Mouse (Mus musculus) gastrocnemius, postnatal 36 days (tissue): ENCODE results near the gene Bcl3. TPM values are rescaled to one million over a fixed set of nuclear protein-coding genes. Genes with fewer than 3 reads are reported as not detected.
"Not testable (repeated sequence)": the region's sequence is repeated elsewhere in the genome, so short reads cannot be mapped to it uniquely, and the experiment has no call there.

ENCODE experiments used
- DNase-seq, 2 experiments: peaks; one replicate each; pipeline ENCODE4 v3.0.0; 2022
- intact Hi-C: fragments of 180-260 bp; cut with DNase I; formaldehyde crosslinking; loops from one replicate; pipeline ENCODE4 v1.15.1; 2025
- total RNA-seq, 2 experiments: library from RNA; stranded (reverse); gene quantifications; 2 replicates each; pipeline ENCODE4 v1.2.3; 2021

Gene Bcl3
- total RNA-seq, 2 experiments from 2014 or later = 1.1 to 1.5 TPM

DNA sequence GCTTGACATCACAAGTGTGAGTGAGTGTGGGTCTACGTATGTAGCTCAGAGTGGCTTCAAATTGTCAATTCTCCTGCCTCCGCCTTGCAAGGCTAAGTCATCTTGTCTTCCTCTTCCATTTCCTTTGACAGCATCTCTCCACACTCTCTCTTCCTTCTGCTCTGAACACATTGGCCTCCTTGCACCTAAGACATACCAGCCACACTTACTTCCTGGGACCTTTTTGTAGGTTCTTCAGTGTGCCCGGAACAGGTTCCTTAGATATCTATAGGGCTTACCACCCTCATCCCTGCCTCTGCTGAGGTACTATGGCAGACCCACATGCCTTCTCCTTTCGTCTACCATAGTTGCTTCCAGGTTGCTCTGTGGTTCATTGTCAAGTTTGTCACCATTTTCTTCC lies 9.4 kb downstream of the Bcl3 start:
- intact Hi-C loops = no loop called here
- no peak for DNase-seq

DNA sequence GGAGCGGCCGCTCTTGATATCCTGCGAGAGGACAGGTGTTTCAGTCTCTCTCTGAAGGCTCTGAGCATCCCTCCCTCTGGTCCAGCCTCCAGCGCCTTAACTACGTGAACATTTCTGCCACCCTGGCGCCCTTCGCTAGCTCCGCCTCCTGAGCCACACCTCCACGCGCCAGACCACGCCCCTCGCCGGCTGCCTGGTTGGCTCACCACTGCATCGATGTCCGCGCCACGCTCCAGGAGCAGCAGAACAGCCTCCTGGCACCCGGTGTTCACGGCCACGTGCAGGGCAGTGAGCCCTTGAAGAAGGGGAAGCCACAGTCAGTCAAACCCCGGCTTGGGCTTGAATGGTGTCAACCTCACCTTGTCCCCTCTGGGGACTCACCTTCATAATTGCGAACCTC lies 11.5 kb downstream of the Bcl3 start:
- DNase-seq = peak in 1 of 2 experiments; percentile 25
- intact Hi-C loops = no loop called here

DNA sequence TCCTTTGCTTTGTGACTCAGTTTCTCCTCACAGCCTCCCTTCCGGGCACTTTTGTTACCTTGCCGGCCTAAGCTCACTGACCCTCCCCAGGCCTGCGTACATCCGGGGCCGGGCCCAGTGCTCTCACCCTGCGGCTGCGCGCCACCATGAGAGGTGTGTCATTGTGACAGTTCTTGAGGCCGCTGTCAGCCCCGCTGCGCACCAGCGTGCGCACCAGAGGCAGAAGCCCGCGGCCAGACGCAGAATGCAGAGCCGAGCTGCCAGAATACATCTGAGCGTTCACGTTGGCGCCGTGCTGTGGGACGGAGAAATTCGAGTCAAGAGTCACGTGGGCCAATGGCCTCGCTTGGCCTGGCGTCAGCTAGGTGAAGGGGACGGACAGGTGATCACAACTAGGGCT lies 13.2 kb downstream of the Bcl3 start:
- intact Hi-C loops = loop anchor here (10.0 kb wide), 1 partner anchor 145 kb away; the partner anchor contains the start of gene Igsf23

DNA sequence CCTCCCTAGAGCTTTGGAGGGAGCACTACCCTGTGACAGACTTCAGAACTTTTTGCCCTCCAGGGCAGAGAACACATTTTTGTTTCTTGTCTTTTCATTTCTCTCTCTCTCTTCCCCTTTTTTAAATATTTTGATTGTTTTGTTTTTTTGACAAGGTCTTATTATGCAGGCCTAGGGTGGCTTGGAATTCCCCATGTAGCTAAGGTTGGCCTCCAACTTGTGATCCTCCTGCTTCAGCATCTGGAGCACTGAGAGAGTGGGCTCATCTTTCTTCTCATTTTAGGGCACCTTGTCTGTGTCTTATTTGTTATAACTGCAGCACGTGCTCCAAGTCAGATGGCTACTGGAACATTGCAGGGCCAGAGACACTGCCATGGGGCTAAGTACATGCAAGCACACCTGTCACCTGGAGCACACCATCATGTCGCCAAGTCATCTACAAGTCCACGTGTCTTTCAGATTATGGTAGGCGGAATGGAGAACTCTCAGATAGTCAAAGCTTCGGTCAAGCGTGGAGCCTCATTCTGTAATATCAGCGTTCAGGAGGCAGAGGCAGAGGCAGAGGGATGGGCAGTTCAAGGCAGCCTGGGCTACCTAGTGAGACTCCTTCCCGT lies 16.1 kb downstream of the Bcl3 start:
- intact Hi-C loops = loop anchor here (10.0 kb wide), 1 partner anchor 148 kb away; the partner anchor contains the start of gene Igsf23
- DNase-seq = no peak

More for the DNA sequence above, 13.2 kb downstream of the Bcl3 start:
- no peak for DNase-seq

DNA sequence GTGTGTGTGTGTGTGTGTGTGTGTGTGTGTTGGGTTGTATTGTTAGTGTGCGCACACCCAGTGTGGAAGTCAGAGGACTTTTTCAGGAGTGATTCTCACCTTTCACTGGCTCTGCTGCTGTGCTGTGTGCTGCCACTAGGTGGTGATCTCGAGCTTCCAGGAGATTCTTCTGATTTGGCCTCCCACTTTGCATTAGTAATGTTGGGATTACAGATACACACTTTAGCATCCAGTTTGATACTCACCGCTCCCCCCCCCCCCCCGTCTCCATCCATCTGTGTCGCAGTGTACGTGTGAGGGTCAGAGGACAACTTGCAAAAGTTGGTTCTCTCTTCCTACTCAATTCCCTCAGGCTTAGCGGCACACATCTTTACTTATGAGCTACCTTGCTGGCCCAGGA lies 19.6 kb downstream of the Bcl3 start:
- DNase-seq = peak; percentile 61 to 75
- intact Hi-C loops = loop anchor here (1.0 to 10.0 kb wide), 2 partner anchors 40 to 152 kb away; partner anchors contain the start of gene Igsf23

DNA sequence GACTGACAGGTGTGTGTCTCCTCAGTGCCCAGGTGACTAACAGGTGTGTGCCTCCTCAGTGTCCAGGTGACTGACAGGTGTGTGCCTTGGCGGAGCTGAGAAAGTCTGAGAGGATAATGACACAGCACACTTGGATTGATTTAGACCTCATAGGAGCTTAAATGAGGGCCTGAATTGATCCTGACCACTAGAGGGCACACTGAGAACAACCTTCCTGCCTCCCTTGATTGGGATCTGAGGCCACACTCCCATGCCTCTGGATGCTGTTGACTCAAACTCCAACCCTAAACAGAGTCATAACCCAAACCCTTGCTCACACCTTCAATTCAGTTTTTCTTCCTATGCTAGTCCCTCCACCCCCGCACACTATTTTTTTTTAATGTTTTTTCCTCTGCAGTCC lies 21.8 kb downstream of the Bcl3 start:
- no peak for DNase-seq

DNA sequence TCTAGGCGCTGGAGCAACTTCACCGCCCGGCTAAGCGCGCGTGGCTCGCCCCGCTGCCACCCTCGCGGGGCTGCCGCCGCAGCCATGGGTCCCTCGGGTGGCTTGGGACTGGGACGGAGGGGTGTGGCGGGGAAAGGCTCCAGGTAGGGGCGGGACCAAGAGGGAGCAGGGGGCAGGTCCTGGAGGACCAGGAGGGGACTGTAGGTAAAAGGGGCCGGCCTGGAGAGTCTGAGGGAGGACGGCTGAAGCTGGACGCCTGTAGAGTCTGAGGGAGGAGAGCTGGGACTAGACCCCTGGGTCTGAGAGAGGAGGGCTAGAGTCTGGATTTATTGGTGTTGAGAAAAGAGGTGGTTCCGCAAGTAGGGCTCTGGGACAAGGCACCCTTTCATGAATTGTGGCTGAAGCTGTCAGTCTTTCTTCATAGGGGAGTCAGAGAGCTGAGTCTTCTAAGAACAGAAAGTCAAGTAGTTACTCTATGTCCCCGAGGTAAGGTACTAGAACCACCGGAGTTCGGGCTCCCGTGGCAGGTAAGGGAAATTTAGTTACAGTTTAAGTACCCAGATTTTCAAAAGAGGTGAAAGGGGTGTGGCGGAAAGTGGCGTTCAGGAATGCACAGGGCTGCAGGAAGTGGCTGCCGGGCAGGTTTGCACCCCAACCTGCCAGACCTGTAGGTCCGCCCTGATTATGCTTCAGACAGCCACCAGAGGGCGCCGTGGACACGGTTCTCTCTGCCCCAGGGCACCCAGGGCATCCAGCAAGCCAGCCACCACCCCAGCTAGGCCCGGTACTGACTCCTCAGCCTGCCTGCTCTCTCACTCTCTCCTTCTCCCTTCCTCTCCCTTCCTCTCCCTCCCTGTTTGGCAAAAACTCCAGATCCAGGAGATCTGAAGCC lies 25.6 kb downstream of the Bcl3 start, which contains the start of gene Cblc:
Gene Cblc, minus strand, starts transcription at position 113 of the 892 bp plus-strand sequence.
- intact Hi-C loops = loop anchor here (10.0 kb wide), 1 partner anchor 122 kb away; the partner anchor contains the start of gene Apoc2
- peak; percentile 60 to 70 for DNase-seq

More for the DNA sequence above, 21.8 kb downstream of the Bcl3 start:
- intact Hi-C loops = loop anchor here (10.0 kb wide), 1 partner anchor 154 kb away; the partner anchor contains the start of gene Igsf23

DNA sequence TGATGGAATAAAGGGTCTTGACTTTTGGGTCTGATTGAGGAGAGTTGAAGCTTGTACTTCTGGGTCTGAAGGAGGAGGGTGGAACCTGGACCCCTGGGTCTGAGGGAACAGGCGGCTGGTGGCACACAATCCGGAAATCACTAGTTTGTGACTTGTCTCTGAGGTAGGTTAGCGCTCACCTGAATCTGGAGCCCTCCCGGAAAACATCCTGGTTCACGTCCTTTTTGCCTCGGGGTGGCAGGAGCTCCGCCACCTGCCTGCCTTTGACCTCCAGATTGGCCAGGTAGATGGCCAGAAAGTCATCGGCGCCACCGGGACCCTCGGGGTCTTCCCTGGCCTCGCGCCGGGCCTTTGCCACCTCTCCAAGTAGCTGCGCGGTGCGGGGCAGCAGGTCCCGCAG lies 26.3 kb downstream of the Bcl3 start:
- DNase-seq = no peak
- intact Hi-C loops = loop anchor here (10.0 kb wide), 1 partner anchor 121 kb away; the partner anchor contains the start of gene Apoc2

DNA sequence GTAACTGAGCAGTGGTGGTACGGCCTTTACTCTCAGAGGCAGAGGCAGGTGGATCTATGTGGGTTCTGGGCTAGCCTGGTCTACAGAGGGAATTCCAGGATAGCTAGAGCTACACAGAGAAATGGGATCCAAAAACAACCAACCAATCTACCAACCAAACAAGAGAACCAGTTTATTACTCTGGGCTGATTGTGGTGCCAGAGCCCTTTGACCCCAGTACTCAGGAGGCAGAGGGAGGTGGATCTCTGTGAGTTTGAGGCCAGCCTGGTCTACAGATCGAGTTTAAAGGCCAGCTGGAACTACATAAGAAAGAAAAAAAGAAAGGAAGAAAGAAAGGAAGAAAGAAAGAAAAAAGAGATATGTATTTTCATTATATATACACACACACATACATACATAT lies 27.3 kb downstream of the Bcl3 start:
- DNase-seq = no peak
- intact Hi-C loops = loop anchor here (10.0 kb wide), 1 partner anchor 120 kb away; the partner anchor contains the start of gene Apoc2

DNA sequence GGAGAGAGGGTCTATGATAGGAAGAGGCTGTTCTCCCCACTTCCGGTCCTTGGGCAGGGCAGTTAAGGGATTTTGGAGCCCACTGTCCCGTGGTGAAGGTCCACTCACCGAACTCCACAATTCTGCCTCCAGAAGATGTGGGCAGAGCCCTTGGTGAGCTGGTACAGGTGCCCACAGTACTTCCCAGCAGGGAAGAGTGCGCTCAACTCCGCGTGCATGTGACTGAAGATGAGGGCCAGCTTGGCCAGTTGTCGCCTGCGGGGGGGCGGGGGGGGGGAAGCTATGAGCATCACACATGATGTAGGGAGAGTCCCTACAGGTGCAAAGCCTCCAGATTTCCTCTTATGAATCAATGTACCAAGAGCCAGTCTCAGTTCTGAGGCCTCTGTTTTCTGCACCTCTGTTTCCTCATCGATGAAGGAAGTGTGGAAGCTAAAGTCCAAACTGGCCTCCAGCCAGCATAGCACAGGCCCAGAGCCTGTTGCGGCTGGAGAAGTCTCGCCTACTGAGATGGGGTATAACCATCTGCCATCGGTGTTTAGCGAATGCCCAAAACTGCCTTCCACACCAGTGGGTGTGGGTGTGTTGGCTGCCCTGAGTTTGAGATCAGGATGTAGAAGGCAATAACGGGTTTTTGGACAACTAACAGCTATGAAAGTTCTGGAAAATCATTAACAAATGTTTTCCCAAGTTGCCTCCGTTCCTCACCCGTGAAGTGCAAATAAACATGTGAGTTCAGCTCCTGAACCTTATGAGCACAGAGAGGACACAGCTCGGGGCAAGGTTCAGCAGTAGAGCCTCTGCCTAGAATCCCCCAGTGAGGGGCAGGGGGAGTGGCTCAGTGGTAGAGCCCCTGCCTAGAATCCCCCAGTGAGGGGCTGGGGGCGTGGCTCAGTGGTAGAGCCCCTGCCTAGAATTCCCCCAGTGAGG lies 29.6 kb downstream of the Bcl3 start:
- intact Hi-C loops = loop anchor here (10.0 kb wide), 1 partner anchor 118 kb away; the partner anchor contains the start of gene Apoc2
- no peak for DNase-seq

DNA sequence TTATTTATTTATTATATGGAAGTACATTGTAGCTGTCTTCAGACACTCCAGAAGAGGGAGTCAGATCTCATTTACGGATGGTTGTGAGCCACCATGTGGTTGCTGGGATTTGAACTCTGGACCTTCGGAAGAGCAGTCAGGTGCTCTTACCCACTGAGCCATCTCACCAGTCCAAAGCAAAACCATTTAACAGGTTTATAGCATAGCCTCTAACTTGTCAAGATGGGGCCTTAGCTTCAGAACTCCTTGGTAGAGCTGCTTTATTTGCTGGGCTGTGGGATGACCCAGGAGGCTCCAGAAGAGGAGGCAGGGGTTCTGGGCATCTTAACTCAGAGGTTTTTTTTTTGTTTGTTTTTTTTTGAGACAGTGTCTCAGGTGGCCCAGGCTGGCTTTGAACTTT lies 31.1 kb downstream of the Bcl3 start:
- intact Hi-C loops = loop anchor here (10.0 kb wide), 1 partner anchor 117 kb away; the partner anchor contains the start of gene Apoc2
- not testable (repeated sequence) for DNase-seq

DNA sequence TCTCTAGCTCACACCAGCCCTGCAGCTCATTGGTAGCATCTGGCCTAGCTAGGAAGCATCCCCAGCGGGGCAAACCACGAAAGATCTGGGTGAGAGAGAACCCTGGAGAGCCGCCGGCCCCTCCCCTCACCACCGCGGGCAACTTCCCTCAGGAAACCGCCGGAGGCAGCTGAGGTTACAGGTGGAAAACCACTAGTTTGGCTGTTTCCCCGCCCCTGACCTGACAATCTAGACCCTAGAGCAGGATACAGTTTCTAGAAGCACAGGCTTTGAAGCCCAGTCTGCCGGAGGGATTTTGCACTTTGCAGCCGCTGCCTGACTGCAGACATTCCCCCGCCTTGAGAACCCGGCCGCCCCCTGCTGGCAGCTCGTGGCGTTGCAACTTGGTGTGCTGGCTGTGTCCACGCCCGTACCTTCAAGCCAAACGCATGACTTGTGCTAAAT lies 32.6 kb downstream of the Bcl3 start:
- peak; percentile 89 for DNase-seq
- intact Hi-C loops = loop anchor here (1.0 to 10.0 kb wide), 3 partner anchors 36 to 115 kb away; partner anchors contain the start of genes Apoc2 and Nectin2

DNA sequence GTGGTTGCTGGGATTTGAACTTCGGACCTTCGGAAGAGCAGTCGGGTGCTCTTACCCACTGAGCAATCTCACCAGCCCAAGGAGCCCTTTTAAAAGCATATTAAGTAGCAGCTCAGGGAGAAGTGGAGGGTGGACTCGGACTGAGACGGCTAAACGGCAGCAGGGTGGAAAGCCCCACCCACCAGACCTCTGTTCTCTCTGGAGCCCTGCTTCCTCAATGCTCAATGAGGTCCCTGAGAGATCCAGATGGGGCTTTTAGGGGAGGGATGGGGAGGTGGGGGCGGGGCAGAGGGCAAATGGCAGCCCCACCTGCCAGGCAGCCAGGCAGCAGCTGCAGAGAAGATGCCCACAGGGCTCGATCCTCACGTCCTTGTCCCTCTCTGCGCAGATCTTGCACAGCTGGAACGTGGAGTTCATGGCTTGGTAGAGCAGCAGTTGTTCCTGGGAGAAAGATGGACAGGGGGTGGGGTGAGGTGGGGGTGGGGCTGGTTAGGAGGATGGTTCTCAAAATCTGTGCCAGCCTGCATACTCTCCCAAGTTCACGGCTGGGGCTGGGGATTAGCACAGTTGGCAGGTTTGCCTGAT lies 36.6 kb downstream of the Bcl3 start:
- no peak for DNase-seq
- intact Hi-C loops = no loop called here

DNA sequence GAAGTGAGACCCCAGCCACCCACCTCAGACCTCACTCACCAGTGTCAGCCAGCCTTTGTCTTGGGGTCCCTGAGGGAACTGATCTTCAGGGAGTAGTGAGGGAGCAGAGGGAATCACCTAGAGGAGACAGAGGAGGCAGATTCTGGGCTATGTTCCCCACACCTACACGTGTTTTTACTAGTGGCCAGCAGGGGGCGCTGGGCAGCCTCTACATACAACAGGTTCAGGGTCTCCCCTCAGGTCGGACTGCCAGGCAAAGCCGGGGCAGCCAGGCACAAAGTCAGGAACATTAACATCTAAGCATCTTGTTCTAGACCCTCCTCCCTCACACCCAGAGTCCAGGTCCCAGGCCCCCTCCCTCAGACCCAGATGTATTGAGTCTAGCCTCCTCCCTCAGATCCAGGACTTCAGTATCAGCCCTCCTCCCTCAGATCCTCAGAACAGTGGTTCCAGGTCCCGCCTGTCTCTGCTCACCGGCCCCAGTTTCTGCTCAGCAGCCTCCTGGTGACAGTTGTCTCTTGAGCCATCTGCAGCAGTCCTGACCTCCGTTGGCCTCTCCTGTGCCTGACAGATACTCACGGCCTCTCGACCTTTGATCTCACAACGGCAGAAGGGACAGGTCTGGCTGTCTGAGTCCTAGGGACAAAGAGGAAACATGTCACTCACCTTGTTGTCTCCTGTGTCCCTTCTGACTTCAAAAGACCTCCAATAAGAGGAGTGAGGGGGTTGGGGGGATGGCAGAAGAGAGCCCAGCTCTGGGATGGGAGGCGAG lies 37.6 kb downstream of the Bcl3 start:
- intact Hi-C loops = no loop called here
- DNase-seq = no peak

DNA sequence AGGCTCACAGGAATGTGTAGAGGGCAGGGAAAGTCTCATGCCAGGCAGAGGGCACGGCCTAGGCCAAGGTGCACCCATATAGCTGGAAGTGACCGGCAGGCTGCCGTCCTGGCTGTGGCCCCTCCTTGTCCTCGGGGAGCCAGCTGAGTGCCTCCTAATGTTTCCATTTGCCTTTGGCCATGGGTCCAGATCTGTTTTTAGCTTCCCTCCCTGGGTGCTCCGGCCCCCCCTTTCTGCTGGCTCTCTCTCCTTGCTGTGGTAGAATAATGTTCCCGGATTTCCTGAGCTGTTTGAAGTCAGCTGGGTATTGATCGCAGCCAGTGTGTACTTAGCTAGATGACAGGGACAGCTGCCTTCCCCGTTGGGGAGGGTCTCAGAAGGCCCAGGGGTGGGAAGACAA lies 38.9 kb downstream of the Bcl3 start:
- peak; percentile 55 to 73 for DNase-seq
- intact Hi-C loops = no loop called here

DNA sequence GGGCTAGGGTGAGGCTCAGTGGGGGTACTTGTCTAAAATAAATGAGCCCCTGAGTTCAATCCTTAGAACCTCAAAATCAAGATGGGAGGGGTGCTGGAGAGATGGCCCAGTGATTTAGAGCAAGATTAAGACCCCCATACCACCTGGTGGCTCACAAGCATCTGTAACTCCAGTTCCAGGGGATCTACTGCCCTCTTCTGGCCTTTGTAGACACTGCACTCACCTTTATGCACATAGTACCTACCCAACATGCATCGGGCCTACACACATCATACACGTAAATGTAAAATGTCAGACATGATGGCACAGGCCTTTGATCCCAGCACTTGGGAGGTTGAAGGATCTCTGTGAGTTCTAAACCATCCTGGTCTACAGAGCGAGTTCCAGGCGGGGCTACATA lies 39.9 kb downstream of the Bcl3 start:
- intact Hi-C loops = no loop called here
- DNase-seq = no peak

DNA sequence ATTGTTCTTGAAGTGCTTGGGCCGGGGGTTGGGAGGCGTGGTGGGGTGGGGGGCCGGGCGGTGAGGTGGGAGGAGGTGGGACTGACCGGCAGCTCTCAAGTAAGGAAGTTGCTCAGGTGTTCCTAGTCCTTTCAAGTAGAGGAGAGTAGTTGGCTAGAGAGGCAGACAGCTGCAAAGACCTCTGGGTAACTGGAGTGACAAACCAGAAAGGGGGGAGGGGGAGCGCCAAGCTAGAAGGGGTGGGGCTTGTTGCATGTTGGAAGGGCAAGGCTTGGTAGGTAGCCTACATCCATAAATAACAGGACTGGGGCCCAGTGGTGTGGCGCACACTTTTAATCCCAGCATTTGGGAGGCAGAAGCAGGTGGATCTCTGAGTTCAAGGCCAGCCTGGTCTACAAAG lies 40.8 kb downstream of the Bcl3 start:
- intact Hi-C loops = no loop called here
- no peak for DNase-seq

DNA sequence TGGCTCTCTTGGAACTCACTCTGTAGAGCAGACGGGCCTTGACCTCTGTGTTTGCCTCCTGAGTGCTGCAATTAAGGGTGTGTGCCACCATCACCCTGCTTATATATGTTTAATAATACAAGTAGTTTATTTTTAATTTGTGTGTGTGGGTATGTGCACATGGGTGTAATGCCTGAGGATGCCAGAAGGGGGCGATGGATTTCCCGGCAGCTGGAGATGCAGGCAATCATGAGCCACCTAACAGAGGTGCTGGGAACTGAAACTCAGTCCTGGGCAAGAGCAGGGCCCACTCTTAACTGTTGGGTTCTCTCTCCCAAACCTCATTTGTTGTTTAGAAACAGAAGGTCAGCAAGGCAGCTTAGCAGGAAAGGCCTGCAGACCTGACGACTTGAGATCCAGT lies 42.7 kb downstream of the Bcl3 start:
- no peak for DNase-seq
- intact Hi-C loops = no loop called here

DNA sequence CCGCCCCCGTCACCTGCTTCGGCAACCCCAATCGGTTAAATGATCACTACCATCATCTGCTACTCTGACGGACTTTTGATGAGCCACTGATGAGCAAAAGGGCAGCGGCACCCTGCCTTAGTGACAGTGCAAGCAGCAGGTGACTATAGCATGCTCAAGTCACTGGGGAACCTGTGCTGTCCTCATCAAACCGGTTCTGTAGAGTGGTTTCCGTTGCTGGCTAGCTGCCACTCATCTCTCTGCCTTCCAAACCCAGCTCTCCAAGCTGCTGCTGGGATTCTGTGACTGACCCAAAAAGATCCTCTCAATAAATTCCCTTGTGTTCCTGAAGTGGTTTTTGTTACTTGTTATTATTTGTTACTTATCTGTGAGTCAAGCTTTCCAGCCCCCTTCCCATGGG lies 43.9 kb downstream of the Bcl3 start:
- intact Hi-C loops = no loop called here

More for the DNA sequence above, 43.9 kb downstream of the Bcl3 start:
- DNase-seq = no peak
